Mouse (Mus musculus) hindbrain, embryonic 16.5 days (tissue): ENCODE results near the gene Ttc27. TPM values are rescaled to one million over a fixed set of nuclear protein-coding genes. Genes with fewer than 3 reads are reported as not detected.
"Not testable (repeated sequence)": the region's sequence is repeated elsewhere in the genome, so short reads cannot be mapped to it uniquely, and the experiment has no call there.

Source experiments
- ATAC-seq: fragments of 200-750 bp; cut with Nextera tagmentation; 2 replicates; pipeline ENCODE4 v1.8.0; 2017; ENCODE audit warnings: moderate TSS enrichment, moderate library complexity
- H3K27ac ChIP-seq: fragments of 300-500 bp; sonication (generic); 2 replicates; pipeline ENCODE4 v1.5.1; 2014; ENCODE audit warnings: low read depth, mild to moderate bottlenecking, control low read depth, low read length, moderate library complexity
- H3K27me3 ChIP-seq: fragments of 300-500 bp; sonication (generic); replicated peaks from 2 replicates; pipeline ENCODE4 v1.6.1; 2014; ENCODE audit warnings: low read length; ENCODE audit not compliant: control insufficient read depth, insufficient read depth
- H3K36me3 ChIP-seq: fragments of 300-500 bp; sonication (generic); 2 replicates; pipeline ENCODE4 v1.6.1; 2014; ENCODE audit warnings: mild to moderate bottlenecking, low read length, moderate library complexity, mixed read lengths; ENCODE audit not compliant: control insufficient read depth, insufficient read depth
- H3K4me1 ChIP-seq: fragments of 300-500 bp; sonication (generic); 2 replicates; pipeline ENCODE4 v1.6.1; 2014; ENCODE audit warnings: low read depth, low read length; ENCODE audit not compliant: control insufficient read depth, insufficient read depth
- H3K4me2 ChIP-seq: fragments of 300-500 bp; sonication (generic); 2 replicates; pipeline ENCODE4 v1.6.1; 2014; ENCODE audit warnings: mild to moderate bottlenecking, low read length, control low read depth, moderate library complexity
- H3K4me3 ChIP-seq: fragments of 300-500 bp; sonication (generic); 2 replicates; pipeline ENCODE4 v1.5.1; 2014; ENCODE audit warnings: mild to moderate bottlenecking, low read length, control low read depth, moderate library complexity
- H3K9ac ChIP-seq: fragments of 300-500 bp; sonication (generic); 2 replicates; pipeline ENCODE4 v1.6.1; 2014; ENCODE audit warnings: low read depth, mild to moderate bottlenecking, control low read depth, low read length, moderate library complexity
- H3K9me3 ChIP-seq: fragments of 300-500 bp; sonication (generic); 2 replicates; pipeline ENCODE4 v1.6.1; 2014; ENCODE audit warnings: mild to moderate bottlenecking, low read length, moderate library complexity; ENCODE audit not compliant: control insufficient read depth
- WGBS: fragments of 180-500 bp; shearing (Covaris S2); extraction: QIAGEN DNeasy Blood & Tissue Kit; methylation state at CpG from one replicate; pipeline ENCODE4 v1.1.7; 2014; 5-methylcytosine and 5-hydroxymethylcytosine counted together
- polyA plus RNA-seq: library from polyadenylated mRNA; unstranded; fragments of >200 nt; fragmentation: Nextera tagmentation; extraction: Ambion mirVana; gene quantifications from 2 replicates; pipeline ENCODE4 v1.2.1, GENCODE M21; 2015

Ttc27 gene
- 17.3 and 19.3 TPM in 2 replicates for polyA plus RNA-seq

DNA sequence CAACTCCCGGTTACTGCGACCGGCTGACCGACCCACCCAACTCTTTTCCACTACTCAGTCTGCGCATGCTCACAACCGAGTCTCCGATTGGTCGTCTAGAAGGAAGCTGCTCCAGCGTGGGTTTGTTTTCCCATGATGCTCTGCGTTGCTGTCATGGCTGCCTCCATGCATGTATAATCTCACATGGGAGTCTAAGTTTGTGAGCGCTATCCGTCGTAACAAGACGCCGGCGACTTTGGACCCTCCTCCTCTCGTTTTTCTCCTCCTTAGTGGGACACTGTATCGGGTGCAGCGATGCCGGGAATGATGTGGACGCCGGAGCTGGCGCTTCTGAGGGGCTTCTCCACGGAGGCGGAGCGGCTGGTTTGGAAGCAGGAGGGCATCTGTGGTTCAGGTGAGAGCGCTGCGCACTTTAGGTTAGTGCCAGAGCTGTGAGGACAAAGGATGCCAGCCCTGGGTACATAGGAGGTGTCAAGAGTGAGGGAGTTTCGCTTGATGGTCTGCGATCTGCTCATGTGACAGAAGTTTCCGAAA lies at the start of gene Ttc27:
Gene Ttc27, plus strand, starts transcription at position 115 of the 534 bp plus-strand sequence.
- peak within 1 kb of the TSS; percentile 73 for H3K9ac ChIP-seq

DNA sequence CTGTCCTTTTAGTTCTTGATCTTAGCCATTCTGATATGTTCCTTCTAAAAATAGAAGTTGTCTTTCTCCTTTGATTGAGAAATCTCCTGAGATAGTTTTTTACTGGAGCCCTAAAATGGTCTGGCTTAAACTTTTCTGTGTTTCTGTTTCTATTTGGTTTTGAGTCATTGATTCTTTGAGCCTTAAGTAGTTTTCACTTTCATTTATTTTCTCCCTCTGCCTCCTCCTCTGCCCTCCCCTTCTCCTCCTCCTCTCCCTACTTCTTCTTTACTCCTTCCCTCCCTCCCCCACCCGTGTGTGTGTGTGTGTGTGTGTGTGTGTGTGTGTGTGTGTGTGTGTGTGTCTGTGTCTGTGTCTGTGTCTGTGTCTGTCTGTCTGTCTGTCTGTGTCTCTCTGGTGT lies 49.5 kb upstream of the Ttc27 start:
- Histone ChIP-seq H3K36me3 (peaks cover 19% of the 10 kb centered on the region), H3K27ac (no peak overlapping the region), H3K4me3 (no peak overlapping the region), H3K9me3 (no peaks in the 10 kb centered on the region), H3K4me1 (no peaks in the 10 kb centered on the region), H3K4me2 (no peak overlapping the region), H3K9ac (no peak overlapping the region), H3K27me3 (no peaks in the 10 kb centered on the region)
- ATAC-seq = no peak
- WGBS = 56% methylated on average over 1 of the region's 1 CpGs

More for the DNA sequence above, at the start of gene Ttc27:
- Histone ChIP-seq H3K27me3 (no peaks in the 10 kb centered on the region), H3K4me2 (peak within 1 kb of the TSS; percentile 66), H3K4me3 (peak within 1 kb of the TSS; percentile 81), H3K4me1 (peaks cover 8% of the 10 kb centered on the region), H3K27ac (peak within 1 kb of the TSS; percentile 23; the same call in 1 of the 2 replicates), H3K36me3 (peaks cover 3% of the 10 kb centered on the region; the same call in 1 of the 2 replicates), H3K9me3 (no peaks in the 10 kb centered on the region)
- 1% methylated on average over 31 of the region's 31 CpGs for WGBS
- ATAC-seq = peak; percentile 95

DNA sequence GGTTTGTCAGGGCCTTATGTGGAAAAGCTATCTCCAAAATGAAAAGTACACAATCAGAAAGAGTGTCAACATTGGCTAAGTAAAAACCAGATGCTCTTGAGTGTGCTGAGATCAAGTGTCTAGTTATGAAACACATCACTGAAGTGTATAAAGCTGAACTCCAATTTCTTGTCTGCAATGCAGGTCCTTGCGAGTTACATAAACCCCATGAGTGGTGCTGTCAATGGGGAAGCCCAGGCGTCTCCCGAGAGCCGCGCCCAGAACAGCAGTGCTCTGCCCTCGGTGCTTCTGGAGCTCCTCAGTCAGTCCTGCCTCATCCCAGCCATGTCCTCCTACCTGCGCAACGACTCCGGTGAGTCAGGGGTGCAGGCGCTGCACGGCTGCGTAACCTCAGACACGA lies 47.5 kb upstream of the Ttc27 start:
- Histone ChIP-seq H3K4me2 (no peak overlapping the region), H3K4me1 (no peaks in the 10 kb centered on the region), H3K27me3 (no peaks in the 10 kb centered on the region), H3K9ac (no peak overlapping the region), H3K27ac (no peak overlapping the region), H3K9me3 (no peaks in the 10 kb centered on the region), H3K36me3 (peaks cover 12% of the 10 kb centered on the region), H3K4me3 (no peak overlapping the region)
- no peak for ATAC-seq
- WGBS = 96% methylated on average over 13 of the region's 13 CpGs

DNA sequence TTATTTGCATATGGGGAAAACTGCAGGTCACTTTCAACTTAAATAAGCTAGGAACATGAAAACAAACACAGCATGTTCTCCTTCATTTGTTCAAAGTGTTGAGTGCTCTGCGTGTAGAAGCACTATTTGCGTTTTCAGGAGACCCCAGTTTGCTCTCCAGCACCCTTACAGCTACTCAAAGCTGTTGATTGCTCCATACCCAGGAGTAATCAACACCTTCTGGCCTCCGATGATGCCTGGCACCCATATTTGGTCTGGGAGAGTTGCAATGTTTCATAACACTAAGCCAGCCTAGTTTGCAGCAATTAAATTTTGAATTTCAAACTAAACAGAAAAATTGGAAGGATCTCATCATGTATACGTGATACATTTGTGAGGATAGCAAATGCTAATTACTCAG lies 45.1 kb upstream of the Ttc27 start:
- 82% methylated on average over 4 of the region's 4 CpGs for WGBS
- H3K4me2 ChIP-seq = no peak overlapping the region
- no peaks in the 10 kb centered on the region for H3K9me3 ChIP-seq
- no peak overlapping the region for H3K4me3 ChIP-seq
- H3K4me1 ChIP-seq = no peaks in the 10 kb centered on the region
- H3K27me3 ChIP-seq = no peaks in the 10 kb centered on the region
- no peak overlapping the region for H3K9ac ChIP-seq
- peaks cover 17% of the 10 kb centered on the region for H3K36me3 ChIP-seq
- H3K27ac ChIP-seq = no peak overlapping the region
- ATAC-seq = no peak

DNA sequence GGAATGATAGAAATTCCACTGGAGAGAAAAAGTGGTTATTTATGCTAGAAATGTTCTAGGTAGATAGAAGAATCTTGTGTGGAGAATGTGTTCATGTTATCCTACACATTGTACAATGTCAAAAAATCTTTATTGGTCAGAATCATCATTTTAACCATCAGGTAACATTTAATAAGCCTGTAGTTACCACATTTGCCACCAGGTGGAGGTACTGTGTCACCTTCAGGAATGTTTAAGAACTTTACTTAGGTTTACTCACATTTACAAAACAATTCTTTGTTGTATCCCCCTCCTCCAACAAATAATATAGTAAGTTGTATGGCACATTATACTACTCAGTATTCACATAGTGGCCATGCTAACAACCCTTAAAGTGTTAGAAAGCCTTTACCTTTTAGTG lies 44.3 kb upstream of the Ttc27 start:
- H3K4me3 ChIP-seq = no peak overlapping the region
- H3K9ac ChIP-seq = no peak overlapping the region
- no peak for ATAC-seq
- H3K27me3 ChIP-seq = no peaks in the 10 kb centered on the region
- peaks cover 22% of the 10 kb centered on the region for H3K36me3 ChIP-seq
- H3K27ac ChIP-seq = no peak overlapping the region
- no peak overlapping the region for H3K4me2 ChIP-seq
- H3K9me3 ChIP-seq = no peaks in the 10 kb centered on the region
- H3K4me1 ChIP-seq = no peaks in the 10 kb centered on the region

DNA sequence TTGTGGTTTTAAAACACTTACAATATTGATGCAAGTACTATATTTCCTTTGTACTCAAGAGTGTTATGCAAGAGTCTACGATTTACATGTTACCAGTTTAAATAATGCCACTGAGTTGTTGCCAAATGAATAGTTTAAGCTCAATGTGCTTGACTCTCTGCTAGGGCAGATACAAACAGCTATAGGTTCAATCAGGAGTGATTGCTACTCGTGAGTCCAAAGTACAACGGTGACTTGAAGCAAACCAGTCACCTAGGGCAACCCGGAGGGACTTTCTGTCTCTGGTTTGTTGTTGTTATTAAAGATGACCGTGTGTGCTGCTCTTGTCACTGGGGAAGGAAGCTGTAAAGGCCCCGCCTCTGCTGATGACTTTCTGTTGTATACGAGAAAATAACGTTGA lies 39.5 kb upstream of the Ttc27 start:
- no peaks in the 10 kb centered on the region for H3K9me3 ChIP-seq
- H3K27ac ChIP-seq = no peak overlapping the region
- H3K9ac ChIP-seq = no peak overlapping the region
- H3K27me3 ChIP-seq = no peaks in the 10 kb centered on the region
- H3K4me2 ChIP-seq = no peak overlapping the region
- peaks cover 13% of the 10 kb centered on the region for H3K36me3 ChIP-seq
- no peaks in the 10 kb centered on the region for H3K4me1 ChIP-seq
- WGBS = 95% methylated on average over 8 of the region's 8 CpGs
- ATAC-seq = no peak
- no peak overlapping the region for H3K4me3 ChIP-seq

DNA sequence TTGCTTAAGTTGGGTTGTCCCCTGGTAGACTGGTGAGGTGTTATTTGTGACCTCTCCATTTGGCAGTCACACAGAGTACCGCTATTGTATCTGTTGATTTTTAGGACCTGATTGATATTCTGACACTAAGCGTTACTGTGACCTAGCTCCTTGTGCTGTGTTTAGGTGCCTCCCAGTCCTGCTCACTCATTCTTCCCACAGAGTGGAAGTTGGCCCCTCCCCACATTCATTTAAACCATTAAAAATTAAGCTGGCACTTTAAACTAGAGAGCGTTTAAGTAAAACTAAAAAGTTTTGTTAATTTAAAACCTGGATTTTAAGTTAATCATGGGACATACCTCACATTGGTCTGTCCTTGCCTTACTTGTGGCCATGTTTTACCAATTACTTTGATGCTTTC lies 32.6 kb upstream of the Ttc27 start:
- WGBS = 86% methylated on average over 3 of the region's 3 CpGs
- H3K9me3 ChIP-seq = no peaks in the 10 kb centered on the region
- no peaks in the 10 kb centered on the region for H3K4me1 ChIP-seq
- no peaks in the 10 kb centered on the region for H3K27me3 ChIP-seq
- peaks cover 6% of the 10 kb centered on the region for H3K36me3 ChIP-seq
- H3K9ac ChIP-seq = no peak overlapping the region
- H3K4me2 ChIP-seq = no peak overlapping the region
- no peak for ATAC-seq
- H3K27ac ChIP-seq = no peak overlapping the region
- H3K4me3 ChIP-seq = no peak overlapping the region

DNA sequence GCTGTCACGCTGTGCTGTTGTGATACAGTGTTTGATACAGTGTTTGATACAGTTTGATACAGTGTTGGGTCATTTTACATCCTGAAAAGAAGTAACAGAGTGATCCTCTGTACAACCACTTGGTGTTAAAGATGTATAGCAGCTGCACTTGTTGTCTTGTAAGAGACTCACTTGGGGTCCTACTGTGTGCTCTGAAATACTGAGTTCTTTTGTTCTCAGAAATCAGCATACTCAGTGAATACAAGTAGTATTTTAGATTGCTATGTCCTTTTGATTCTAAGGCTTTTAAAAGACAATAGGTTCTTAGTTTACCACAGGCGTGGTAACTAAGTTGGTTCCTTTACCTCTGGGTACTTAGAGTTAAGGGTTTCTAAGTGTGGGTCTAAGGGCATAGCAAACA lies 29.0 kb upstream of the Ttc27 start:
- peaks cover 26% of the 10 kb centered on the region for H3K36me3 ChIP-seq
- no peak overlapping the region for H3K9ac ChIP-seq
- no peaks in the 10 kb centered on the region for H3K4me1 ChIP-seq
- 91% methylated on average over 2 of the region's 2 CpGs for WGBS
- H3K9me3 ChIP-seq = no peaks in the 10 kb centered on the region
- H3K27me3 ChIP-seq = no peaks in the 10 kb centered on the region
- H3K4me2 ChIP-seq = no peak overlapping the region
- no peak for ATAC-seq
- no peak overlapping the region for H3K27ac ChIP-seq
- no peak overlapping the region for H3K4me3 ChIP-seq

DNA sequence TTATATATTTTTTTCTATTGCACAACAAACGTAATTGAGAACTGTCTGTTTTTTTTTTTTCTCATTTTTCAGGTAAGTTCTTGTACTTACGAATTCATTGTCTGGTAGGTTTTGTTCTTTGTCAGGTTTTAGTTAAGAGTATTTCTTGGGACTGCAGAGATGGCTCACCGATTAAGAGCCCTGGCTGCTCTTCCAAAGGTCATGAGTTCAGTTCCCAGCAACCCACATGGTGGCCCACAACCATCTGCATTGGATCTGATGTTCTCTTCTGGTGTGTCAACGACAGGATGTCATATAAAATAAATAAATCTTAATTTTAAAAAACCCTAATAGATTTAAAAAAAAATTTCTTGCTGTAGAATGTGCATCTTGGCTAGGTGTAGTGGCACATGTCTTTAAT lies 28.1 kb upstream of the Ttc27 start:
- no peak overlapping the region for H3K4me3 ChIP-seq
- H3K27ac ChIP-seq = no peak overlapping the region
- no peak overlapping the region for H3K9ac ChIP-seq
- ATAC-seq = no peak
- no peaks in the 10 kb centered on the region for H3K27me3 ChIP-seq
- 91% methylated on average over 4 of the region's 4 CpGs for WGBS
- H3K4me1 ChIP-seq = no peaks in the 10 kb centered on the region
- H3K4me2 ChIP-seq = no peak overlapping the region
- H3K9me3 ChIP-seq = no peaks in the 10 kb centered on the region
- peaks cover 26% of the 10 kb centered on the region for H3K36me3 ChIP-seq

DNA sequence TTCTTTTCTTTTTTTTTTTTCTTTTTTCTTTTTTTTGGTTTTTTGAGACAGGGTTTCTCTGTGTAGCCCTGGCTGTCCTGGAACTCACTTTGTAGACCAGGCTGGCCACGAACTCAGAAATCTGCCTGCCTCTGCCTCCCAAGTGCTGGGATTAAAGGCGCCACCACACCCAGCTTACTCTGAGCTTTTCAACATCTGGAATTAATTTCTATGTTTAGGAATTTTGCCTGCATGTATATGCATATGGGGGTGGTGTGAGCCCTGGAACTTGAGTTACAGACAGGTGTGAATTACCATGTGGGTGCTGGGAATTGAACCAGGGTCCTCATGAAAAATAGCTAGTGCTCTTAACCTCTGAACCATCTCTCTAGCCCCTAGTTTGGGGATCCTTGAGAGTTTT lies 15.9 kb upstream of the Ttc27 start:
- H3K4me2 ChIP-seq, ATAC-seq, H3K9ac ChIP-seq, H3K4me3 ChIP-seq, H3K9me3 ChIP-seq, H3K27ac ChIP-seq, H3K27me3 ChIP-seq, H3K4me1 ChIP-seq: not testable (repeated sequence)
- H3K36me3 ChIP-seq = peaks cover 41% of the 10 kb centered on the region
- 100% methylated on average over 2 of the region's 2 CpGs for WGBS
